Mouse (Mus musculus) embryonic facial prominence, embryonic 15.5 days (tissue): ENCODE measurements around the gene Gse1. TPM values are rescaled to one million over a fixed set of nuclear protein-coding genes. Genes with fewer than 3 reads are reported as not detected.

Experiments
- ATAC-seq: fragments of 200-750 bp; cut with Nextera tagmentation; 2 replicates; pipeline ENCODE4 v1.8.0; 2017; ENCODE audit warnings: low read depth, moderate TSS enrichment; ENCODE audit not compliant: insufficient number of reproducible peaks, low FRiP score, low TSS enrichment
- H3K27ac ChIP-seq: fragments of 300-500 bp; sonication (generic); replicated peaks from 2 replicates; pipeline ENCODE4 v1.5.1; 2015; ENCODE audit warnings: mild to moderate bottlenecking, inconsistent platforms
- H3K27me3 ChIP-seq: fragments of 300-500 bp; sonication (generic); 2 replicates; pipeline ENCODE4 v1.6.1; 2015; ENCODE audit warnings: inconsistent platforms
- H3K36me3 ChIP-seq: fragments of 300-500 bp; sonication (generic); 2 replicates; pipeline ENCODE4 v1.6.1; 2015; ENCODE audit warnings: mild to moderate bottlenecking, inconsistent platforms
- H3K4me1 ChIP-seq: fragments of 300-500 bp; sonication (generic); 2 replicates; pipeline ENCODE4 v1.6.1; 2015; ENCODE audit warnings: inconsistent platforms
- H3K4me2 ChIP-seq: fragments of 300-500 bp; sonication (generic); replicated peaks from 2 replicates; pipeline ENCODE4 v1.6.1; 2015; ENCODE audit warnings: mild to moderate bottlenecking, inconsistent platforms
- H3K4me3 ChIP-seq: fragments of 300-500 bp; sonication (generic); replicated peaks from 2 replicates; pipeline ENCODE4 v1.5.1; 2015; ENCODE audit warnings: mild to moderate bottlenecking, inconsistent platforms
- H3K9ac ChIP-seq: fragments of 300-500 bp; sonication (generic); 2 replicates; pipeline ENCODE4 v1.6.1; 2015; ENCODE audit warnings: inconsistent platforms
- H3K9me3 ChIP-seq: fragments of 300-500 bp; sonication (generic); replicated peaks from 2 replicates; pipeline ENCODE4 v1.6.1; 2016; ENCODE audit warnings: inconsistent platforms
- WGBS: fragments of 180-500 bp; shearing (Covaris S2); methylation state at CpG from one replicate; pipeline ENCODE4 v1.1.7; 2015; 5-methylcytosine and 5-hydroxymethylcytosine counted together
- polyA plus RNA-seq: library from polyadenylated mRNA; unstranded; fragments of >200 nt; fragmentation: Nextera tagmentation; extraction: Ambion mirVana; gene quantifications from 2 replicates; pipeline ENCODE4 v1.2.1, GENCODE M21; 2015

The Gse1 gene
- polyA plus RNA-seq, 1 experiment from 2014 or later = 11.1 TPM

- WGBS = 84% methylated on average over 12 of the region's 12 CpGs
- no peak overlapping the region for H3K4me2 ChIP-seq
- ATAC-seq = no peak
- H3K36me3 ChIP-seq = no peaks in the 10 kb centered on the region
- H3K4me3 ChIP-seq = no peak overlapping the region
- H3K9me3 ChIP-seq = no peaks in the 10 kb centered on the region
- H3K27me3 ChIP-seq = no peaks in the 10 kb centered on the region
- H3K27ac ChIP-seq = no peak overlapping the region
- no peak overlapping the region for H3K9ac ChIP-seq
- peaks cover 42% of the 10 kb centered on the region for H3K4me1 ChIP-seq
These were observed 202.8 kb downstream of the Gse1 start for GRCm38 (mm10) chr8:120431042-120431441.

- Histone ChIP-seq H3K27ac (no peak overlapping the region), H3K4me2 (no peak overlapping the region)
These were observed 204.2 kb downstream of the Gse1 start for GRCm38 (mm10) chr8:120432438-120432837.

GRCm38 (mm10) chr8:120433143-120433542 is 204.9 kb downstream of the Gse1 start:
- no peak overlapping the region for H3K9ac ChIP-seq

More at GRCm38 (mm10) chr8:120432438-120432837, 204.2 kb downstream of the Gse1 start:
- no peak overlapping the region for H3K4me3 ChIP-seq
- no peaks in the 10 kb centered on the region for H3K36me3 ChIP-seq
- no peak for ATAC-seq
- 79% methylated on average over 7 of the region's 7 CpGs for WGBS
- no peaks in the 10 kb centered on the region for H3K9me3 ChIP-seq
- H3K27me3 ChIP-seq = no peaks in the 10 kb centered on the region
- peaks cover 41% of the 10 kb centered on the region for H3K4me1 ChIP-seq
- no peak overlapping the region for H3K9ac ChIP-seq

DNA sequence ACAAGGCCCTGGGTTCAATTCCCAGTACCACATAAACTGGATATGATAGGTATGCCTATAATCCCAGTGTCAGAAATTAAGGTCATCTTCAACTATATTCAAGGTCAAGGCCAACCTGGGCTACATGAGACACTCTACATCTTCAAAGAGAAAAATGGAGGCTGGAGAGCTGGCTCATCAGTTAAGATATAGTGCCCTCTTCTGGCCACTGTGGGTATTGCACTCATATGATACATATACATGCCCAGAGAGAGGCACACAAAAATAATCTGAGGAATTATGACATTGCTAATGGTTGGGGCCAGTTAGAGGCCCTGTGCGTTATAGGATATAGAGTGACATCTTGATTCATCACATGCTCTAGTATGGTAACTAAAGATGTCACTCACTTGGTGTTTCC is 205.5 kb downstream of the Gse1 start:
- peaks cover 45% of the 10 kb centered on the region for H3K4me1 ChIP-seq
- WGBS = 92% methylated on average over 1 of the region's 1 CpGs
- ATAC-seq = no peak

More at GRCm38 (mm10) chr8:120433143-120433542, 204.9 kb downstream of the Gse1 start:
- H3K36me3 ChIP-seq = no peaks in the 10 kb centered on the region
- no peaks in the 10 kb centered on the region for H3K9me3 ChIP-seq
- H3K4me3 ChIP-seq = no peak overlapping the region
- H3K27me3 ChIP-seq = no peaks in the 10 kb centered on the region
- WGBS = 61% methylated on average over 7 of the region's 7 CpGs
- no peak overlapping the region for H3K4me2 ChIP-seq
- ATAC-seq = no peak
- H3K4me1 ChIP-seq = peaks cover 41% of the 10 kb centered on the region
- H3K27ac ChIP-seq = no peak overlapping the region

DNA sequence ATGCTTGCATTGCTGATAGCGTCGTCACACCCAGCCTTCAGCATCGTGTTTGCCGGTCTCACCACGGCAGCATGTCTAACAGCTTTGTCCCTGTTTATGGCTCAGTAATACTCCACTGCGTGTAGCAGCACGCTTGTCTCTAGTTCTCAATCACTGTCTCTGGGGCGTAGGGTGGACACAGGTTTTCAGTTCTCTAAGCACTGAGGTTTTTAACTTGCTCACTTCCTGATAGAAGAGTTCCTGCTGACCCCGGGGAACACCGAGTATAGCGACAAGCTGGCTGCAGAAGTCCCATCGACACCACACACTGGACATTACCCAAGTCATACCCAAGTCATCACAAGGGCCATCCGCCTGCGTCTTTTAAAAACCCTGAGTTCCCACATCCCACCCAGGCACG is 207.5 kb downstream of the Gse1 start:
- no peaks in the 10 kb centered on the region for H3K36me3 ChIP-seq
- 91% methylated on average over 15 of the region's 15 CpGs for WGBS
- H3K4me2 ChIP-seq = no peak overlapping the region
- no peak overlapping the region for H3K4me3 ChIP-seq
- peaks cover 64% of the 10 kb centered on the region for H3K4me1 ChIP-seq
- H3K9ac ChIP-seq = no peak overlapping the region
- ATAC-seq = no peak
- H3K9me3 ChIP-seq = no peaks in the 10 kb centered on the region
- H3K27ac ChIP-seq = no peak overlapping the region
- no peaks in the 10 kb centered on the region for H3K27me3 ChIP-seq

More for the DNA sequence above, 205.5 kb downstream of the Gse1 start:
- Histone ChIP-seq H3K27me3 (no peaks in the 10 kb centered on the region), H3K4me2 (no peak overlapping the region), H3K9me3 (no peaks in the 10 kb centered on the region), H3K27ac (no peak overlapping the region), H3K9ac (no peak overlapping the region), H3K4me3 (no peak overlapping the region), H3K36me3 (no peaks in the 10 kb centered on the region)

DNA sequence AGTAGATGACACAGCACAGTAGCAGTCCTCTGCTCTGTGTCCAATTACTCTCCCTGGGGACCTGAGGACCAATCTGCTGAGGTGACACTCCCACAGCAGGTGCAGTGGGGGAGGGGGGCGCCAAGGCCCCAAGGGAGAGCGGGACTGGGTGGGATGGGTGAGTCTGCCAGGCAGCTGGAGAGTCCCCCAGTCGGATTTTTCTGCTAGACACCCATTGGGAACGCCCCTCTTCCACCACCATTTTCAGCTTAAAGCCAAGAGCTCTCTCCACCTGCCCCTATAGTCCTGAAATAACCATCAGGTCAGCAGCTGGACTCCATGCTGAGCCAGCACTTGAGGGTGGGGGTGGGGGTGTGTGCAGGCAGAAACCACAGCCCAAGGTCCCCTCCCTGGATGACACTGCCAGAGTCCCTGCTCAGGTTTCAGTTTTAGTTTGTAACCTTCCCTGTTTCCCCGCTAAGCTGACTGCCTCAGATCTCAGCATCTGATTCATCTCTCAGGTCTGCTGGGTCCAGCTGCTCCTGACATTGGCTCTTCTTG is 208.3 kb downstream of the Gse1 start:
- no peak for ATAC-seq

GRCm38 (mm10) chr8:120437207-120437606 is 209.0 kb downstream of the Gse1 start:
- WGBS = 44% methylated on average over 1 of the region's 1 CpGs
- H3K36me3 ChIP-seq = no peaks in the 10 kb centered on the region
- H3K9me3 ChIP-seq = no peaks in the 10 kb centered on the region
- no peaks in the 10 kb centered on the region for H3K27me3 ChIP-seq
- H3K4me1 ChIP-seq = peaks cover 77% of the 10 kb centered on the region
- ATAC-seq = no peak
- H3K9ac ChIP-seq = no peak overlapping the region
- H3K27ac ChIP-seq = peak overlapping the region; percentile 76
- no peak overlapping the region for H3K4me3 ChIP-seq
- H3K4me2 ChIP-seq = no peak overlapping the region

More for the DNA sequence above, 208.3 kb downstream of the Gse1 start:
- WGBS = 38% methylated on average over 5 of the region's 5 CpGs
- no peak overlapping the region for H3K9ac ChIP-seq
- no peak overlapping the region for H3K4me2 ChIP-seq
- no peaks in the 10 kb centered on the region for H3K27me3 ChIP-seq
- H3K27ac ChIP-seq = peak overlapping the region; percentile 76
- peaks cover 71% of the 10 kb centered on the region for H3K4me1 ChIP-seq
- no peaks in the 10 kb centered on the region for H3K9me3 ChIP-seq
- H3K4me3 ChIP-seq = no peak overlapping the region
- no peaks in the 10 kb centered on the region for H3K36me3 ChIP-seq

GRCm38 (mm10) chr8:120437666-120438395 is 209.6 kb downstream of the Gse1 start:
- Histone ChIP-seq H3K9ac (no peak overlapping the region), H3K4me3 (no peak overlapping the region), H3K4me2 (no peak overlapping the region; the same call in 1 of the 2 replicates), H3K9me3 (no peaks in the 10 kb centered on the region), H3K36me3 (no peaks in the 10 kb centered on the region), H3K4me1 (peaks cover 79% of the 10 kb centered on the region), H3K27ac (peak overlapping the region; percentile 76), H3K27me3 (no peaks in the 10 kb centered on the region)
- ATAC-seq = peak; percentile 21
- WGBS = 59% methylated on average over 21 of the region's 21 CpGs

- no peaks in the 10 kb centered on the region for H3K36me3 ChIP-seq
- H3K9me3 ChIP-seq = no peaks in the 10 kb centered on the region
- no peaks in the 10 kb centered on the region for H3K27me3 ChIP-seq
- no peak overlapping the region for H3K27ac ChIP-seq
- no peak for ATAC-seq
- no peak overlapping the region for H3K4me2 ChIP-seq
- H3K4me1 ChIP-seq = peaks cover 76% of the 10 kb centered on the region
- no peak overlapping the region for H3K4me3 ChIP-seq
- WGBS = 15% methylated on average over 19 of the region's 19 CpGs
- H3K9ac ChIP-seq = no peak overlapping the region
These were observed 211.1 kb downstream of the Gse1 start for GRCm38 (mm10) chr8:120439309-120439708.

- Histone ChIP-seq H3K27me3 (no peaks in the 10 kb centered on the region), H3K9me3 (no peaks in the 10 kb centered on the region), H3K4me1 (peaks cover 69% of the 10 kb centered on the region), H3K4me2 (no peak overlapping the region), H3K36me3 (no peaks in the 10 kb centered on the region), H3K27ac (no peak overlapping the region), H3K9ac (no peak overlapping the region), H3K4me3 (no peak overlapping the region)
- WGBS = 78% methylated on average over 12 of the region's 12 CpGs
- ATAC-seq = no peak
These were observed 212.5 kb downstream of the Gse1 start for GRCm38 (mm10) chr8:120440739-120441138.

DNA sequence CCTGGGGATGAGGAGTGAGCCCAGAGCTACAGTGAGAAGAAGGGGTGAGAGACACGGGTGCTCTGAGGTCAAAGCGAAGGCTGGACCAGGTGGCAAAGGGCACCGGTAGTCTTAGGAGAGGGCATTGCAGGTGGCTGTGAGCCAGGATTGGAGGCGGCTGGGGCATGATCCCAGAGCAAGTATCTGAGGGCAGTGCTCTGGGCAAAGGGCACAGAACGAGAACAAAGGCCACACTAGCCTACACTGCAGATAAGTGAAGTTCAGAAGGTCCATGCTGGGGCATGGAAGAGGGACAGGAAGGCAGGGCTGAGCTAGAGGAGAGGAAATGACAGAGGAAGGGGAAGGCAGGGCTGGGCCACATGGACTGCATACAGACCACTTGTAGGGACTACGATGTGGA is 213.4 kb downstream of the Gse1 start:
- H3K27me3 ChIP-seq = no peaks in the 10 kb centered on the region
- no peak for ATAC-seq
- H3K9ac ChIP-seq = no peak overlapping the region
- no peak overlapping the region for H3K4me2 ChIP-seq
- WGBS = 80% methylated on average over 6 of the region's 6 CpGs
- H3K9me3 ChIP-seq = no peaks in the 10 kb centered on the region
- no peak overlapping the region for H3K27ac ChIP-seq
- H3K36me3 ChIP-seq = no peaks in the 10 kb centered on the region
- H3K4me3 ChIP-seq = no peak overlapping the region
- peaks cover 62% of the 10 kb centered on the region for H3K4me1 ChIP-seq
